Mouse (Mus musculus) spleen, adult 2 months (tissue): ENCODE data around the gene Cd300e.

Experiments used
- CTCF ChIP-seq: fragments of 200-500 bp; IDR thresholded peaks from 2 replicates; pipeline ENCODE4 v1.5.1; 2011; ENCODE audit warnings: mild to moderate bottlenecking, inconsistent platforms; ENCODE audit not compliant: insufficient read depth, insufficient read length, insufficient replicate concordance; ENCODE audit errors: extremely low read depth
- POLR2A ChIP-seq: fragments of 200-500 bp; IDR thresholded peaks from 2 replicates; pipeline ENCODE4 v1.6.1; 2011; ENCODE audit warnings: low read depth, low read length, inconsistent platforms

DNA sequence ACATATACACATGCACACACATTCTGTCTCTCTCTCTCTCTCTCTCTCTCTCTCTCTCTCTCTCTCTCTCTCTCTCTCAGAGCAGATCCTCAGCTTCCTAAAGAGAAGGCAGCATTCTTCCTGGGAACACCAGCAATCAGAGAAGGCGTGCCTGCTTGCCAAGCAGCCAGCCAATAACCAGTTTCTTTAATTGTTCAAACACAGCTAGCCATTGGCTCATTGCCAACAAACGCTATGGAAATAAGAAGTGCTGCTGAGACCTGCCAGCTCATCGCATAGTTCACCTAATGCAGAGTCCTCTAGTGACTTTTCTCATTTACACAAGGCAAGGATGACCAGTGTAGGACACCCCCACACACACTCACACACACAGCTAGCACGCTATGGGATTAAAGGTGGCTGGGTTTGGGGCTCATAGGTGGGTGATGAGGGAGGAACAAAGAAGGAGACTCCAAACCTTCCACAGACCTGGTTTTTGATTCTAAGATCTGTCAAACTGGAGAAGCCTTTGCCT lies 45.5 kb upstream of the Cd300e start:
- no peak for TF ChIP-seq CTCF
- no peak for TF ChIP-seq POLR2A
